Mouse (Mus musculus): ENCODE data around the gene Treml2. TPM values are rescaled to one million over a fixed set of nuclear protein-coding genes. Genes with fewer than 3 reads are reported as not detected.
A peak's percentile ranks its signal among the peaks of the same experiment; 100 is the strongest.

Treml2 gene
- polyA plus RNA-seq, 1 experiment from 2014 or later, result 0.12 TPM

- H3K4me3 ChIP-seq (replicated peaks; ENCODE audit: low read depth, low read length), result no peak overlapping the region
- no peaks in the 10 kb centered on the region for H3K36me3 ChIP-seq (ENCODE audit: control insufficient read depth, insufficient read depth, low read length)
- no peaks in the 10 kb centered on the region for H3K27me3 ChIP-seq (ENCODE audit: control insufficient read depth, insufficient read depth, low read length)
- no peak for ATAC-seq (ENCODE audit: low FRiP score, low TSS enrichment)
- 0 out of 2 replicates have a peak, but pooled peaks cover 3% of the 10 kb centered on the region for H3K4me1 ChIP-seq (ENCODE audit: control insufficient read depth, insufficient read depth, low read length)
- no peak overlapping the region for H3K27ac ChIP-seq (replicated peaks; ENCODE audit: low read depth, low read length)
- DNase-seq, result no peak
- H3K4me2 ChIP-seq (ENCODE audit: low read length), result no peak overlapping the region
- 87% methylated on average over 4 of the region's 4 CpGs for WGBS
- no peaks in the 10 kb centered on the region for H3K9me3 ChIP-seq (ENCODE audit: control insufficient read depth, low read length)
- H3K9ac ChIP-seq (replicated peaks; ENCODE audit: low read length), result no peak overlapping the region
Observed at GRCm38 (mm10) chr17:48279002-48279401, 20.3 kb upstream of the Treml2 start.

GRCm38 (mm10) chr17:48280943-48281738 lies 18.2 kb upstream of the Treml2 start:
- DNase-seq (peak; percentile 40), ATAC-seq (ENCODE audit: low FRiP score, low TSS enrichment) (no peak)
- H3K27ac ChIP-seq (replicated peaks; ENCODE audit: low read depth, low read length), result no peak overlapping the region
- no peaks in the 10 kb centered on the region for H3K36me3 ChIP-seq (ENCODE audit: control insufficient read depth, insufficient read depth, low read length)
- H3K4me2 ChIP-seq (ENCODE audit: low read length), result peak overlapping the region; percentile 44
- no peaks in the 10 kb centered on the region for H3K27me3 ChIP-seq (ENCODE audit: control insufficient read depth, insufficient read depth, low read length)
- 0 out of 2 replicates have a peak, but pooled peaks cover 3% of the 10 kb centered on the region for H3K4me1 ChIP-seq (ENCODE audit: control insufficient read depth, insufficient read depth, low read length)
- H3K9me3 ChIP-seq (ENCODE audit: control insufficient read depth, low read length), result no peaks in the 10 kb centered on the region
- peak overlapping the region; percentile 2; the same call in 1 of the 2 replicates for H3K9ac ChIP-seq (replicated peaks; ENCODE audit: low read length)
- H3K4me3 ChIP-seq (replicated peaks; ENCODE audit: low read depth, low read length), result peak overlapping the region; percentile 9
- WGBS, result 29% methylated on average over 18 of the region's 18 CpGs

- WGBS, result 2% methylated on average over 3 of the region's 3 CpGs
- 0 out of 2 replicates have a peak, but pooled peaks cover 3% of the 10 kb centered on the region for H3K4me1 ChIP-seq (ENCODE audit: control insufficient read depth, insufficient read depth, low read length)
- no peaks in the 10 kb centered on the region for H3K27me3 ChIP-seq (ENCODE audit: control insufficient read depth, insufficient read depth, low read length)
- no peaks in the 10 kb centered on the region for H3K9me3 ChIP-seq (ENCODE audit: control insufficient read depth, low read length)
- H3K4me3 ChIP-seq (replicated peaks; ENCODE audit: low read depth, low read length), result peak overlapping the region; percentile 9
- no peaks in the 10 kb centered on the region for H3K36me3 ChIP-seq (ENCODE audit: control insufficient read depth, insufficient read depth, low read length)
- H3K4me2 ChIP-seq (ENCODE audit: low read length), result peak overlapping the region; percentile 44
- 0 out of 2 replicates have a peak overlapping the region, but pooled peaks have one; percentile 10 for H3K9ac ChIP-seq (replicated peaks; ENCODE audit: low read length)
- no peak overlapping the region for H3K27ac ChIP-seq (replicated peaks; ENCODE audit: low read depth, low read length)
- no peak for ATAC-seq (ENCODE audit: low FRiP score, low TSS enrichment)
- DNase-seq, result peak; percentile 74
Observed at GRCm38 (mm10) chr17:48281739-48282085, 17.6 kb upstream of the Treml2 start.

- ATAC-seq (ENCODE audit: low FRiP score, low TSS enrichment), result no peak
- H3K9ac ChIP-seq (replicated peaks; ENCODE audit: low read length), result no peak overlapping the region
- H3K27me3 ChIP-seq (ENCODE audit: control insufficient read depth, insufficient read depth, low read length), result no peaks in the 10 kb centered on the region
- DNase-seq, result no peak
- H3K9me3 ChIP-seq (ENCODE audit: control insufficient read depth, low read length), result no peaks in the 10 kb centered on the region
- no peak overlapping the region for H3K4me3 ChIP-seq (replicated peaks; ENCODE audit: low read depth, low read length)
- 0 out of 2 replicates have a peak, but pooled peaks cover 3% of the 10 kb centered on the region for H3K4me1 ChIP-seq (ENCODE audit: control insufficient read depth, insufficient read depth, low read length)
- WGBS, result 63% methylated on average over 1 of the region's 1 CpGs
- H3K4me2 ChIP-seq (ENCODE audit: low read length), result no peak overlapping the region
- H3K36me3 ChIP-seq (ENCODE audit: control insufficient read depth, insufficient read depth, low read length), result no peaks in the 10 kb centered on the region
- no peak overlapping the region for H3K27ac ChIP-seq (replicated peaks; ENCODE audit: low read depth, low read length)
Observed at GRCm38 (mm10) chr17:48286765-48287164, 12.5 kb upstream of the Treml2 start.

DNA sequence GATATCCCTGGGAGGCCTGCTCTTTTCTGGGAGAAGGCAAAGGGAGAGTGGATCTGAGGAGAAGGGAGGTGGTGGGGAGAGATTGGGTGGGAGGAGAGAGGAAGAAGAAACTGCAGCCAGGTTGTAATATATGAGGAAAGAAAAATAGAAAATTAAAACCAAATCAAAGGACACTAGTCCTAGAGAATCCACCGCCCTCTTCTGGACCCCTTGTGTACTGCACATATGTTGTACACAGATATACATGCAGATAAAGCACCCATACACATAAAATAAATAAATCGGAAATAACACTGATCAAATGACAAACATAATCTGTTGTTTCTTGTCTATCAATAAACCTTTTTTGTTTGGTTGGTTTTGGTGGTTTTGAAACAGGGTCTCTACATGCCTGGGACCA lies 12.0 kb upstream of the Treml2 start:
- no peak for DNase-seq
- no peaks in the 10 kb centered on the region for H3K9me3 ChIP-seq (ENCODE audit: control insufficient read depth, low read length)
- 67% methylated on average over 2 of the region's 2 CpGs for WGBS
- H3K4me2 ChIP-seq (ENCODE audit: low read length), result no peak overlapping the region
- no peaks in the 10 kb centered on the region for H3K27me3 ChIP-seq (ENCODE audit: control insufficient read depth, insufficient read depth, low read length)
- no peak overlapping the region for H3K4me3 ChIP-seq (replicated peaks; ENCODE audit: low read depth, low read length)
- H3K9ac ChIP-seq (replicated peaks; ENCODE audit: low read length), result no peak overlapping the region
- ATAC-seq (ENCODE audit: low FRiP score, low TSS enrichment), result no peak
- no peak overlapping the region for H3K27ac ChIP-seq (replicated peaks; ENCODE audit: low read depth, low read length)
- no peaks in the 10 kb centered on the region for H3K36me3 ChIP-seq (ENCODE audit: control insufficient read depth, insufficient read depth, low read length)
- H3K4me1 ChIP-seq (ENCODE audit: control insufficient read depth, insufficient read depth, low read length), result 0 out of 2 replicates have a peak, but pooled peaks cover 2% of the 10 kb centered on the region

DNA sequence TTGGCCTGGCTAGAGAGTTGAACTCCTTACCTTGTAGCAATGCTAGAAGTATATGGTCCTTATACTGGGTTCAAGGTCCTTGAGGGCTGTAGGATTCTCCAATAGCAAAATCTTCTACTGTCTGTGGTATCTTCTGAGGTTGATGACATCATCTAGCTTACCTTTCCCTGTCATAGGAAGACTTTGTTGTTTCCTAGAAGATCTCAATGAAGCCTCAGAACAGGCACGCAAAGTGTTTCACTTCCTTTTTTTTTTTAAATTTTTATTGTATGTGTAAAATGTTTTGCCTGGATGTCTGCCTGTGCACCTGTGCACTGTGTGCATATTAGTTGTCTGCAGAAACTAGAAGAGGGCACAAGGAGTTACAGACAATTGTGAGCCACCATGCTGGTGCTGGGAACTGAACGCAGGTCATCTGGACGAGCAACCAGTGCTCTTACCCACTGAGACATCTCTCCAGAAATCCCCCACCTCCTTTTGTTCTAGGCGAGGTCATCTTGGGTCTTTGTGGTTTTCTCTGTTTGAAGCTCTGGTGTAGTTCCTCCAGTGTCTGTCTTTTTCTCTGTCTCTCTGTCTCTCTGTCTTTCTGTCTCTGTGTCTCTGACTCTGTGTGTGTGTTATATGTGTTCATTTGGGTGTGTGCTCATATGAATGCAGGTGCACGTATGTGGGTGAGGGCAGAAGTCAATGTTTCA lies 5.7 kb upstream of the Treml2 start:
- H3K4me3 ChIP-seq (replicated peaks; ENCODE audit: low read depth, low read length), result no peak overlapping the region
- no peak overlapping the region for H3K27ac ChIP-seq (replicated peaks; ENCODE audit: low read depth, low read length)
- no peaks in the 10 kb centered on the region for H3K9me3 ChIP-seq (ENCODE audit: control insufficient read depth, low read length)
- no peak for ATAC-seq (ENCODE audit: low FRiP score, low TSS enrichment)
- H3K9ac ChIP-seq (replicated peaks; ENCODE audit: low read length), result no peak overlapping the region
- no peaks in the 10 kb centered on the region for H3K36me3 ChIP-seq (ENCODE audit: control insufficient read depth, insufficient read depth, low read length)
- no peaks in the 10 kb centered on the region for H3K4me1 ChIP-seq (ENCODE audit: control insufficient read depth, insufficient read depth, low read length)
- no peak overlapping the region for H3K4me2 ChIP-seq (ENCODE audit: low read length)
- H3K27me3 ChIP-seq (ENCODE audit: control insufficient read depth, insufficient read depth, low read length), result no peaks in the 10 kb centered on the region
- no peak for DNase-seq
- WGBS, result 85% methylated on average over 5 of the region's 5 CpGs

- Histone ChIP-seq H3K4me3 (replicated peaks; ENCODE audit: low read depth, low read length) (no peak overlapping the region), H3K9ac (replicated peaks; ENCODE audit: low read length) (no peak overlapping the region), H3K4me2 (ENCODE audit: low read length) (no peak overlapping the region), H3K36me3 (ENCODE audit: control insufficient read depth, insufficient read depth, low read length) (no peaks in the 10 kb centered on the region), H3K4me1 (ENCODE audit: control insufficient read depth, insufficient read depth, low read length) (no peaks in the 10 kb centered on the region), H3K9me3 (ENCODE audit: control insufficient read depth, low read length) (no peaks in the 10 kb centered on the region), H3K27me3 (ENCODE audit: control insufficient read depth, insufficient read depth, low read length) (no peaks in the 10 kb centered on the region), H3K27ac (replicated peaks; ENCODE audit: low read depth, low read length) (no peak overlapping the region)
- no peak for DNase-seq
- WGBS, result 58% methylated on average over 7 of the region's 7 CpGs
- ATAC-seq (ENCODE audit: low FRiP score, low TSS enrichment), result no peak
Observed at GRCm38 (mm10) chr17:48299756-48300155, 458 bp downstream of the Treml2 start.

- H3K4me1 ChIP-seq (ENCODE audit: control insufficient read depth, insufficient read depth, low read length), result no peaks in the 10 kb centered on the region
- no peak overlapping the region for H3K27ac ChIP-seq (replicated peaks; ENCODE audit: low read depth, low read length)
- no peak overlapping the region for H3K9ac ChIP-seq (replicated peaks; ENCODE audit: low read length)
- ATAC-seq (ENCODE audit: low FRiP score, low TSS enrichment) (no peak), DNase-seq (no peak)
- H3K4me2 ChIP-seq (ENCODE audit: low read length), result no peak overlapping the region
- H3K27me3 ChIP-seq (ENCODE audit: control insufficient read depth, insufficient read depth, low read length), result no peaks in the 10 kb centered on the region
- H3K36me3 ChIP-seq (ENCODE audit: control insufficient read depth, insufficient read depth, low read length), result no peaks in the 10 kb centered on the region
- H3K4me3 ChIP-seq (replicated peaks; ENCODE audit: low read depth, low read length), result no peak overlapping the region
- 74% methylated on average over 7 of the region's 7 CpGs for WGBS
- no peaks in the 10 kb centered on the region for H3K9me3 ChIP-seq (ENCODE audit: control insufficient read depth, low read length)
Observed at GRCm38 (mm10) chr17:48300199-48300598, 901 bp downstream of the Treml2 start.

Data from midbrain, embryonic 14.5 days (tissue).